Mouse (Mus musculus): Measurements from ENCODE around the gene Rpl9. TPM values are rescaled to one million over a fixed set of nuclear protein-coding genes. Genes with fewer than 3 reads are reported as not detected.

Rpl9 gene
- total RNA-seq (2021) = 100 to 1,000 TPM; 777 to 795 TPM

DNA sequence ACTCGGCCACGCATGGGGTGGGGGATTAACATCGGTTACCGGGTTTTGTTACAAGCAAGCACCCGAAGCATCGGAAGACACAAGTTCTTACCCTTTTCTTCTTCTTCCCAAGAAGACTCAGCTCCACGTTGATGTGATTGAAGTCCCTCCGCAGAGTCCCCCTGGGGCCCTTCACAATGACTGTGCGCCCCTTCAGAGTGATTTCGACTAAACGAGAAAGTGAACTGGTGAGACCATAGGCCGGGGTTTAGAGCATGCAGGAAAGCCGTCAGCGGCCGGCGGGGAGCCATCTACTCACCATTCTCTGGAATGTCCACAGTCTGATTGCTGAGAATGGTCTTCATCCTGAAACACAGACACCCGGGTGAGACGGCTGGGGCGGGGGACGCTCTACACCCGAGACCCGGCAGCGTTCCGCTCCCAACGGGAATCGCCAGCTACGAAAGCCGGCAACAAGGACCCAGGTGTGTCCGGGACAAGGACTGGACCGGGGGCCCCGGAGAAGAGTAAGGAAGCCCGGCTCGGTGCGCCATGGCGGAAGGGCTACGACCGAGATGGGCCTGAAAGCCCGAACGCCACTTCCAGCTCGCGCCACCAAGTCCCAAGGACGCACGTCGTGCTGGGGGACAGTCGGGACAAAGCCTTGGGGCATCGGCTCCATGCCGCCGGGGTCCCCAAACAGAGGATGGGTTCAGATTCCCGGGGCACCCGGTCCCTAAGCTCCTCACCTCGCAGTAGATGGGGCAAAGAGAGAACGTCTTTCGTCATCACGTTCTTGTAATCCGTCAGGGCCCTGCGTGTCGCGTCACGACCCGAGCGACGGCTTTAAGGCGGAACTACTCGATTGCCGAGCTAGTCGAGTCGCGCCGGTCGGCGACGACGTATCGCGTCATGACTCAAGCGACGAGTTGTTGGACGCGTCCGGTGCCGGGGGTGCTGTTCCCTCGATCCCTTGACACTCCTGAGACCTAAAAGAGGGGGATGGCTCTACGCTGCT, at the start of gene Rpl9, which contains the start of gene Lias:
Gene Rpl9 (minus strand): TSS at position 797 of the 997 bp plus-strand sequence.
Gene Lias (plus strand): TSS at position 850 of the 997 bp plus-strand sequence.
- intact Hi-C loops (cut with DNase I) = loop anchor here (10.0 kb wide), 1 partner anchor 386 kb away; no protein-coding TSS in a partner anchor
- DNase-seq = peak; percentile 99

GRCm38 (mm10) chr5:65438041-65438440, 46.8 kb upstream of the Rpl9 start:
- intact Hi-C loops (cut with DNase I) = no loop called here
- DNase-seq = no peak

- peak; percentile 98 for DNase-seq
- intact Hi-C loops (cut with DNase I) = no loop called here
Measured at GRCm38 (mm10) chr5:65435806-65436561, 44.7 kb upstream of the Rpl9 start, which contains the start of gene Ugdh. TSS of gene Ugdh (minus strand) at chr5:65435949.

- no peak for DNase-seq
- intact Hi-C loops (cut with DNase I) = no loop called here
Measured at GRCm38 (mm10) chr5:65435363-65435805, 44.1 kb upstream of the Rpl9 start.

DNA sequence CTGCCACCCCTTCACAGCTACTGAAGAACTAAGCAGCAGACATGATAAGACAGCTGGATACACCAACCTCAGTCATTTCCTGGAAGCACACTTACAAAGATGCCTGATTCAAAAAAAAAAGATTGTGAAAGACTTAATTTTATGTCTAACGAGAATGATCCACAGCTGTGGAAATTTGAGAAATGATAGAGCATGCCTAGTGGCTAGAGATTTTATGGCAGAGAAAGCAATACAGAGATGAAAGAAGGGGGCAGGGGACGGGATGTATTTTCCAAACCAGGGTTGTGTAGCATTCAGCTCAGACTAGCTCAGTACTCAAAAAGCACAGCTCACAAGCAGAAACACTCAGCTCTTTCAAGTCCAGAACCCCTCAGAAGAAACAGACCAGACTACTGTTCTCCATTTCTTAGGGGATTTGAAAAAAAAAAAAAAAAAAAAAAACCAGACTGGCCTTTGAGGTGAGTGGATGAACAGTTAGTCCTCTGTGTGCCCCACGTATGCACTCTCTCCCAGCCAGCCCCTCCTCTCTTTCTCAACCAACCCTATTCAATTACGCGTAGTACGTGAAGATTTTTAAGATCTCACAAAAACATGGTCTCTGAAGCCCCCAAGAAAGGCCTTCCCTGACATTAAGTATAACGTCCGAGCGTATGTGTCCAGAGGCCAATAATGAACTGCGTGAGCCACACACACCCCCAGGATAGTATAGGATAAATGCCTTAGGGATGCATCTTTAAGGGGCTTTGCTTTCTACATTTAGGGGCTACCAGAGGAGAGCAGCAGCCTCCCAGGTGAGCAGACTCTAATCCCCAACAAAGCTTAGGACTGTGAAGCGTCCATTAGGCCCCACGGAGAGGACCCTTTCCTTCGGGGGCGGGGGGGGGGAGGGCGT, 43.5 kb upstream of the Rpl9 start:
- DNase-seq = no peak
- intact Hi-C loops (cut with DNase I) = no loop called here

DNA sequence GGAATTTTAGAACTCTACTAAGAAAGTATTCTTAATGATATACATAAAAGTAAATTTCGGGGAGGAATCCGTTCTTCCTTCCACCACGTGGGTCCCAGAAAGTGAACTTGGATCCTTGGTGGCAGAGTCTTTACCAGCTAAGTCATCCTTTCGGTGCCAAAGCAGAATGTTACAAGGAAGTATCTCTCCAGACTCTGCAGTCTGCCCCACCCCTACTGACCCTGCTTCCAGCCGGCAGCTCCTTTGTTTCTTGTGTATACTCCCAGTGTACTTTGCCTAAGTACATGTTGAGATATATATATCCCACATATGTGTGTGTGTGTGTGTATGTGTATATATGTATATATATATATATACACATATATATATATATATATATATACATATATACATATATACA, 38.2 kb upstream of the Rpl9 start:
- DNase-seq = no peak
- intact Hi-C loops (cut with DNase I) = no loop called here

- no peak for DNase-seq
- intact Hi-C loops (cut with DNase I) = no loop called here
Measured at GRCm38 (mm10) chr5:65428321-65428720, 37.1 kb upstream of the Rpl9 start.

DNA sequence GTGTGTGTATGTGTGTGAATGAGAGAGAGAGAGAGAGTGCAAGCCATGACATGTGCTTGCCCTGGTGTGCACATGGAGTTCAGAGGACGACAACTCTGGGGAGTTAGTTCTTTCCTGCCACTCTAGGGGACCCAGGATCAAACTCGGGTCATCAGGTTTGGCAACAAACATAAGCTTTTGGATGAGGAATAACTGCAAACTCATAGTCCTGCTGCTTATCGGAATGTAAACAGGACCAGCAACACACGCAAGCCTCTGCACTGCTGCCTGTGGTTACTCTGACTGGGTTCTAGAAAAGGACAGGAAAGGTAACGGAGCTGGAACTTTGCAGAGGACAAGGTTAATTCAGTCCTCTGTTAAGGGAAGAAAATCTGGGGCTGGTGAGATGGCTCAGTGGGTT, 34.0 kb upstream of the Rpl9 start:
- intact Hi-C loops (cut with DNase I) = no loop called here

GRCm38 (mm10) chr5:65424215-65424614, 33.0 kb upstream of the Rpl9 start:
- DNase-seq = no peak
- intact Hi-C loops (cut with DNase I) = no loop called here

More for the DNA sequence above, 34.0 kb upstream of the Rpl9 start:
- DNase-seq = no peak

- intact Hi-C loops (cut with DNase I) = no loop called here
Measured at GRCm38 (mm10) chr5:65422803-65423202, 31.6 kb upstream of the Rpl9 start.

DNA sequence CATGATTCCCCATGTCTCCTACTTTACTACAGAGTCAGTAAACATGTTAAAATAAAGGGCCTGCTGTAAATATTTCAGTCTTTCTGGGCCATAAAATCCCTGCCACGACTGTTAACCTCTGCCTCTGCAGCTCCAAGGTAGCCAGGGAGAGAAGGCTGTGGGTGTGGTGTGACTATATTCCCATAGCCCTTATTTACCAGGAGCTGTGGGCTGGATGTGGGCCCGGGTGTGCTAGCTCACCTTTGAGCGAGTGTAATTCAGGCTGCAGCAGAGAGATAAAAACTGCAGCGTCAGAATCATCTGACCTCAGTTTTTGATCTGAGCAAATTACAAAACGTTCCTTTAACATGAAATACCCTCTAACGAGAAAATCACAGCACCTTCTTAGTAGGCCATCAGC, 29.6 kb upstream of the Rpl9 start:
- intact Hi-C loops (cut with DNase I) = no loop called here
- no peak for DNase-seq

More at GRCm38 (mm10) chr5:65422803-65423202, 31.6 kb upstream of the Rpl9 start:
- DNase-seq = no peak

GRCm38 (mm10) chr5:65419136-65419535, 27.9 kb upstream of the Rpl9 start:
- intact Hi-C loops (cut with DNase I) = no loop called here
- no peak for DNase-seq

DNA sequence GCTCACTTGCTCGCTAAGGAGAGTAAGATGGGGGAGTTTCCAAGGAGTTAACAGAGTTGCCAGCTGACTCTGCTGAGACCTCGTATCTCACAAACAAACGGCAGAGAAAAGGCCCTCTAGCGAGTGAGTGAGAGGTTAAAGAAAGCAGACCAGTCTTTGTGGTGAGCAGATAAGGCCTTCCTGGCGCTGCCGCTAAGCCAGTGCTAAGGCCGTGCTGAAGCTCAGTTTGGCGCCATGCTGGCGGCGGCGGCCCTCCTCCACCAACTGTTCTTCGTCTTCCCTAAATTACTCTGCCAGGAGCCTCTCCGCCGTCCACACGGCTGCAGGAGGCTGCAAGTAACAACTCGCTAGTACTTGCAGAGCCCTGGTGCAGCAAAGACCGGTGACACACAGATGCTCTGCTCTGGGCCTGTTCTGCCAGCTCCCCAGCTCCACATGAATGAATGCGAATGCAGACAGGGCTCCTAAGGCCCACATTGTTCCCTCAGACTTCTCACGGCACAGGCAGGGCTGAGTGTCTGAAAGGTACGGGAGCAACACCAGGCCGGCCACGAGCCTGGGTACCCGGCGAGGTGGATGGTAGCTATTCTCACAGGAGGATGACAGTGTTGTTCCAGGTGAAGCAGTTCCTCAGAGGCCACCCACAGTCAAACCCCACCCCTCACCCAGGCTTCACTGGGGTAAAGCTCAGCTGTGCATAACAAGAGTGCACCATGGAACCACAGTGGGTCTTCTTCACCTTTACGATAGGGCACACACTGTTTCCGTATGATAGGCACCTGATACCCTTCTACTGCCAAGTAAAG, 24.6 kb upstream of the Rpl9 start:
- intact Hi-C loops (cut with DNase I) = no loop called here

GRCm38 (mm10) chr5:65407989-65408388, 16.7 kb upstream of the Rpl9 start:
- no peak for DNase-seq
- intact Hi-C loops (cut with DNase I) = no loop called here

More for the DNA sequence above, 24.6 kb upstream of the Rpl9 start:
- peak; percentile 10 for DNase-seq

DNA sequence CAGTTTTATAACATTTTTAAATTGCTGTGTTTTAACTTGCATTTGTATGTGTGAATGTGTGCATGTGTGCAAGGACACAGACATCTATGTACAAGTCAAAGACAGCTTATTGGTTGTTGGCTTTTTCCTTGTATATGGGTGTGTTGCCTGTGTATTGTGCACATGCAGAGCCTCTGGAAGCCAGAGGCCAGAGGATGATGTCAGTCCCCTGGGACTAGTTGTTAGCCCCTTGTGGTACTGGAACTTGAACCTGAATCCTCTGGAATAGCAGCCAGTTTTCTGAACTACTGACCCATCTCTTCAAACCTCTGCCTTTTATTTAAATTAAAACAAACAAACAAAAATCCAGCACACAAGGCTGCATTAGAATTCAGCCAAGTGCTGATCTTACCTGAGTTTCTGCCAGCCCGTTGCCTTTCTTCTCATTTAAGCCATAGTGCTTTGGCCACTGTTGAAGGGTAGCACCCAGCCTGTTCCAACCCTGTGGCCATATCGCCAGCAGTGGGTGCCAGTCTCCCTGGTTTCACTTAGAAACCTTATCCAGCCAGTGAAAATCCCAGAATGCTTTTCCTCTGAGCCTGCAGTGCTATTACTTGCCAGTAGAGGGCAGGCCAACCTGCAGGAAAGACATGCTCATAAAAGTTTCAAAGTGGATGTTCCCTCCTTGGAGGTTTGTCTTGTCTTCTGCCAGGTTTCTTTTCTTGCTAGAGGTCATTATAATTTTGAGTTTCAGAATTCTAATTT, 10.2 kb upstream of the Rpl9 start:
- peak; percentile 78 for DNase-seq
- intact Hi-C loops (cut with DNase I) = no loop called here

GRCm38 (mm10) chr5:65394425-65394824, 3.2 kb upstream of the Rpl9 start:
- intact Hi-C loops (cut with DNase I) = loop anchor here (10.0 kb wide), 1 partner anchor 390 kb away; no protein-coding TSS in a partner anchor
- no peak for DNase-seq

DNA sequence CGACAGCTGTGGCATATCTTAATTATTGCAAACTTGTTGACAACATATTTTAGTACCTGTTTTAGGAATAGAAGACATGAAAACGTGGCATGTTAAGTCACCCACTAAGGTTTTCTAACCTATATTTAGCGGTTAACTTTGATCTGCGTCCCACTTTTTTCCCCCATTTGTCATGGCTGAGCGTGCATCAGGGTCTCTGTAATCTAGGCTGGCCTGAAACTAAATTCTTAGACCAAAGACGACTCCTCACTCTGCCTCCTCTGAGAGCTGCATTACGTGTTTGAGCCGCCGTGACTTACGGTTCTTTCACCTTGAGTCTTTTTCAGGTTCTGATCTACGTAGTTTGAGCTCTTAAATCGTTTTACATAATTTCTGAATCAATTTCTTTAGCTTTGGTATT, 509 bp upstream of the Rpl9 start:
- DNase-seq = no peak
- intact Hi-C loops (cut with DNase I) = loop anchor here (10.0 kb wide), 1 partner anchor 387 kb away; no protein-coding TSS in a partner anchor

Data from left cerebral cortex, postnatal 4 days (tissue).